Mouse (Mus musculus) kidney, embryonic 14.5 days (tissue): Measurements from ENCODE around the gene Tmc4. TPM values are rescaled to one million over a fixed set of nuclear protein-coding genes. Genes with fewer than 3 reads are reported as not detected.
"Not testable (repeated sequence)": the region's sequence is repeated elsewhere in the genome, so short reads cannot be mapped to it uniquely, and the experiment has no call there.

Experiments used
- ATAC-seq: fragments of 200-750 bp; cut with Nextera tagmentation; 2 replicates; pipeline ENCODE4 v1.8.0; 2017; ENCODE audit warnings: moderate number of reproducible peaks, mild to moderate bottlenecking, moderate TSS enrichment, moderate library complexity; ENCODE audit not compliant: low FRiP score, low TSS enrichment
- H3K27ac ChIP-seq: fragments of 300-500 bp; sonication (generic); 2 replicates; pipeline ENCODE4 v1.5.1; 2014; ENCODE audit warnings: low read depth, mild to moderate bottlenecking, low read length, moderate library complexity, mixed read lengths
- H3K27me3 ChIP-seq: fragments of 300-500 bp; sonication (generic); 2 replicates; pipeline ENCODE4 v1.6.1; 2014; ENCODE audit warnings: mild to moderate bottlenecking, low read length; ENCODE audit not compliant: control insufficient read depth, insufficient read depth
- H3K36me3 ChIP-seq: fragments of 300-500 bp; sonication (generic); 2 replicates; pipeline ENCODE4 v1.6.1; 2014; ENCODE audit warnings: low read length, mixed read lengths; ENCODE audit not compliant: control insufficient read depth, insufficient read depth
- H3K4me1 ChIP-seq: fragments of 300-500 bp; sonication (generic); 2 replicates; pipeline ENCODE4 v1.6.1; 2014; ENCODE audit warnings: low read length, mixed read lengths; ENCODE audit not compliant: control insufficient read depth, insufficient read depth
- H3K4me2 ChIP-seq: fragments of 300-500 bp; sonication (generic); replicated peaks from 2 replicates; pipeline ENCODE4 v1.6.1; 2014; ENCODE audit warnings: low read depth, mild to moderate bottlenecking, low read length
- H3K4me3 ChIP-seq: fragments of 300-500 bp; sonication (generic); 2 replicates; pipeline ENCODE4 v1.5.1; 2014; ENCODE audit warnings: mild to moderate bottlenecking, low read length
- H3K9ac ChIP-seq: fragments of 300-500 bp; sonication (generic); 2 replicates; pipeline ENCODE4 v1.6.1; 2014; ENCODE audit warnings: low read depth, mild to moderate bottlenecking, low read length, moderate library complexity
- H3K9me3 ChIP-seq: fragments of 300-500 bp; sonication (generic); 2 replicates; pipeline ENCODE4 v1.6.1; 2016; ENCODE audit warnings: low read length; ENCODE audit not compliant: control insufficient read depth
- WGBS: fragments of 180-500 bp; shearing (Covaris S2); extraction: QIAGEN DNeasy Blood & Tissue Kit; methylation state at CpG from one replicate; pipeline ENCODE4 v1.1.7; 2014; 5-methylcytosine and 5-hydroxymethylcytosine counted together
- polyA plus RNA-seq: library from polyadenylated mRNA; unstranded; fragments of >200 nt; fragmentation: Nextera tagmentation; extraction: Ambion mirVana; gene quantifications from 2 replicates; pipeline ENCODE4 v1.2.1, GENCODE M21; 2014

Tmc4 gene
- 18.0 and 19.9 TPM in 2 replicates for polyA plus RNA-seq

GRCm38 (mm10) chr7:3677342-3677741, at the start of gene Tmc4:
Gene Tmc4, minus strand, starts transcription at chr7:3677553.
- Histone ChIP-seq H3K36me3 (peaks cover 15% of the 10 kb centered on the region; the same call in 1 of the 2 replicates), H3K27me3 (no peaks in the 10 kb centered on the region), H3K4me2 (peak within 1 kb of the TSS; percentile 10; the same call in 1 of the 2 replicates), H3K9ac (peak within 1 kb of the TSS; percentile 45), H3K4me3 (peak within 1 kb of the TSS; percentile 17), H3K9me3 (no peaks in the 10 kb centered on the region), H3K27ac (no peak within 1 kb of the TSS), H3K4me1 (no peaks in the 10 kb centered on the region)
- 0 out of 2 replicates have a peak, but pooled peaks have one; percentile 32 for ATAC-seq
- 49% methylated on average over 9 of the region's 9 CpGs for whole genome bisulfite sequencing

DNA sequence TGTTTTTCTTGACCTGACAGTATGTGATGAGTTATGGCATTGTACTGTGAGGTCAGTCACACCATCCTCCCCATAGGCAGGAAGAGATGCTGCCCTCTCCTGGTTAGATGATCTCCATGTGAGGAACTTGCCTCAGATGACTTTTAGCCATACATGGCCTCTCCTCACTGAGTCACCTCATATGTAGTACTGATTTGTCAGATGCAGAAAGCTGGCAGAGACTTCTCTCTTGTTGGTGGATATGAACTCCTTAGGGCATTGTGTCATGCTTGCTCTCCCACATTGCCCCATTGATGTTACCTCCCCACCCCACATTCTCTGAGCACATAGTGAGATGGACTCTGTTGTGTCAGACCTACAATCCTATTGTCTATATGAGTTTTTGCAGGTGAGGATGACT, 48.1 kb upstream of the Tmc4 start:
- not testable (repeated sequence) for H3K9ac ChIP-seq, H3K9me3 ChIP-seq, H3K4me1 ChIP-seq, H3K27ac ChIP-seq, H3K4me2 ChIP-seq, ATAC-seq, H3K27me3 ChIP-seq, H3K36me3 ChIP-seq, H3K4me3 ChIP-seq

- not testable (repeated sequence) for H3K27me3 ChIP-seq, H3K9ac ChIP-seq, H3K4me1 ChIP-seq, H3K36me3 ChIP-seq, ATAC-seq, H3K4me3 ChIP-seq, H3K27ac ChIP-seq, H3K9me3 ChIP-seq, H3K4me2 ChIP-seq
- WGBS: 88% methylated on average over 1 of the region's 3 CpGs
Observed at GRCm38 (mm10) chr7:3720268-3720667, 42.9 kb upstream of the Tmc4 start, which contains the start of gene Pirb. Gene Pirb, minus strand, starts transcription at chr7:3720391.

GRCm38 (mm10) chr7:3715249-3715648, 37.9 kb upstream of the Tmc4 start:
- Histone ChIP-seq H3K27ac (no peak overlapping the region), H3K4me2 (no peak overlapping the region), H3K4me3 (no peak overlapping the region), H3K9ac (no peak overlapping the region), H3K36me3 (no peaks in the 10 kb centered on the region), H3K4me1 (no peaks in the 10 kb centered on the region), H3K27me3 (no peaks in the 10 kb centered on the region), H3K9me3 (no peaks in the 10 kb centered on the region)
- WGBS: 57% methylated on average over 1 of the region's 1 CpGs
- no peak for ATAC-seq

DNA sequence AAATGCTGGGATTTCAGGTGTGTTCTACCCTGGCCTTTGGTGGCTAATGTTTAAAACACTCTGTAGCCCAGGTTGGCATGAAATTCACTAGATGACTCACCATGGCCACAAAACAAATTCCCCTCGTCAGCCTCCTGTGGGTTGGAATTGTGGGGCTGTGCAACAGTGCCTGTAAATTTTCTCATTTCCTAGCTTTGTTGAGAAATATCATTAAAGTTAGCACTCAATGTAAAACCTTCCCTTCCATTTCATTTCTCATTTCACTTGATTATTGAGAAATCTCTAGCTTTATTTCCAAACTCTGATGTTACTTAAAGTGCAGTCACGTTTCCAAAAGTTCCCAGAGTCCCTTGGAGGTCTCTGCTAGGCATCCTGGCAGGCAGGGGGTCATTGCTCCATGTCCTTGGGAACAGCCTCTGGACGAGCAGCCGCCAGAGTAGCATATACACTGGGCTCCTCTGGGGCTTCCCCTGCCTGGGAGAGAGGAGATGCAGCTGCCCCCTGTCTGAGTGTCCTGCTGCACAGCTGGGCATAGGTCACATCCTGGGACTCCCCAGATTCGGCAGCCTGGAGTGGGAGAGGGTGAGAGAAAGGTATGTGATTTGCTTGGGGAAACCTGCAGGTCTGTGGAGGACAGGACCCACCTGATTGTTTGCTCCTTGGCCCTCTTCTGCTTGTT, 35.0 kb upstream of the Tmc4 start:
- no peaks in the 10 kb centered on the region for H3K27me3 ChIP-seq
- H3K27ac ChIP-seq: no peak overlapping the region
- no peaks in the 10 kb centered on the region for H3K4me1 ChIP-seq
- H3K4me2 ChIP-seq: no peak overlapping the region
- no peak for ATAC-seq
- H3K9ac ChIP-seq: no peak overlapping the region
- peaks cover 6% of the 10 kb centered on the region for H3K36me3 ChIP-seq
- 38% methylated on average over 5 of the region's 5 CpGs for WGBS
- no peak overlapping the region for H3K4me3 ChIP-seq
- no peaks in the 10 kb centered on the region for H3K9me3 ChIP-seq

- Histone ChIP-seq H3K36me3 (peaks cover 26% of the 10 kb centered on the region), H3K27ac (no peak overlapping the region), H3K9ac (no peak overlapping the region), H3K4me3 (no peak overlapping the region), H3K27me3 (no peaks in the 10 kb centered on the region), H3K9me3 (no peaks in the 10 kb centered on the region), H3K4me1 (peaks cover 3% of the 10 kb centered on the region; the same call in 1 of the 2 replicates), H3K4me2 (no peak overlapping the region)
- 70% methylated on average over 1 of the region's 1 CpGs for WGBS
- ATAC-seq: no peak
Observed at GRCm38 (mm10) chr7:3709000-3709399, 31.6 kb upstream of the Tmc4 start.

DNA sequence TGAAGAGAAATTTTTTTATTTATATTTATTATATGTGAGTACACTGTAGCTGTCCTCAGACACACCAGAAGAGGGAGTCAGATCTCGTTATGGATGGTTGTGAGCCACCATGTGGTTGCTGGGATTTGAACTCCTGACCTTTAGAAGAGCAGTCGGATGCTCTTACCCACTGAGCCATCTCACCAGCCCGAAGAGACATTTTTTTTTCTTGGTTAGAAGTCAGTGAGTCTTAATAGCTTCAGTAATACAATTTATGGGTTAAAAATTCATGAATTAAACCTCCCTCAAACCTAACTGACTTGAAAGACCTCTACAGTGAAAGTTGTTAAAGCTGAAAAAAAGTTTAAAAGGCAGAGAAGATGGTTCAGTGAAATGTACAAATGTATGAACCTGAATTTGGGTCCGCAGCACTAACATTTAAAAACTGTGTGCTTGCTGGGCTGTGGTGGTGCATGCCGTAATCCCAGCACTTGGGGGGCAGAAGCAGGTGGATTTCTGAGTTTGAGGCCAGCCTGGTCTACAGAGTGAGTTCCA, 31.2 kb upstream of the Tmc4 start:
- not testable (repeated sequence) for H3K9ac ChIP-seq, ATAC-seq, H3K27me3 ChIP-seq, H3K4me3 ChIP-seq, H3K27ac ChIP-seq, H3K9me3 ChIP-seq, H3K4me1 ChIP-seq, H3K4me2 ChIP-seq
- H3K36me3 ChIP-seq: peaks cover 26% of the 10 kb centered on the region
- WGBS: 25% methylated on average over 5 of the region's 5 CpGs

DNA sequence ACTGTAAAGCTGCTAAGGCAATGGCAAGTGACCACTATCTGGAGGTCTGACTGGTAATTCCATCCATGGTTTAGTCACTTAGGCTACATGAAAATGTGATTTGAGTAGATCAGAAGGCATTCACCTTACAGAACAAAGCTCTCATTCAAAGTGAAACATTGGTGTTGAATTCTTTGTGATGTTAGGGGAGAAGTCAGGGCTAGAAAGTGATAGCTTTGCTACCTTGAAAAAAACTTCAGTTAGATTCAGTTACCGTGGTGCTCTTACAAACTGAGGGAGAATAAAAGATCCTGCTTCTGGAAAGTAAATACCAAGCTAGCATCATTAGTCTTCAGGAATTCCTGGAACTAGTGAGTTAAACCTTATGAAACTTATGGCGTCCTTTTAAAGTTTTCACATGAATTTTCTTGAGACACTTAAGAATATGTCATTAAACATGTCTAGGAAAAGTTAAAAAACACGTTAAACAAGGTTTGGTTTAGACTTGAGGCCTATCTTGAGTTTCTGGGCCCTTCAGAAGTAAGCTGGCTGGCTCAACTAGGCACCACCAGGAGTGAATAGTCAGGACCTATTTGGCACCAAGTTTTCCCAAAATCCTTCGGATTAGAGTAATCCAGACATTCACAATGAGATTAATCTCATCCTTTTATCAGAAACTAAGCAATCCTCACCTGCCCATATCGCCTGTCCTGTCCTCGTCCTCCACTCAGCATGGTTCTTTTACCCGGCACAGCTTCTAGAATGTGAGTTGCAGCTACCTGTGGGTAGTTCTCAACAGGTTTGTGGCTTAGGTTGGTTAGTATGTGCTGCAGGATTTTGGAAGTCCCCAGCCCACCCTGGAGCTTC, 30.4 kb upstream of the Tmc4 start:
- no peak overlapping the region for H3K4me3 ChIP-seq
- no peaks in the 10 kb centered on the region for H3K27me3 ChIP-seq
- ATAC-seq: no peak
- H3K36me3 ChIP-seq: peaks cover 26% of the 10 kb centered on the region
- H3K4me1 ChIP-seq: peaks cover 3% of the 10 kb centered on the region; the same call in 1 of the 2 replicates
- no peak overlapping the region for H3K27ac ChIP-seq
- H3K9ac ChIP-seq: no peak overlapping the region
- 40% methylated on average over 7 of the region's 7 CpGs for WGBS
- no peak overlapping the region for H3K4me2 ChIP-seq
- H3K9me3 ChIP-seq: no peaks in the 10 kb centered on the region

DNA sequence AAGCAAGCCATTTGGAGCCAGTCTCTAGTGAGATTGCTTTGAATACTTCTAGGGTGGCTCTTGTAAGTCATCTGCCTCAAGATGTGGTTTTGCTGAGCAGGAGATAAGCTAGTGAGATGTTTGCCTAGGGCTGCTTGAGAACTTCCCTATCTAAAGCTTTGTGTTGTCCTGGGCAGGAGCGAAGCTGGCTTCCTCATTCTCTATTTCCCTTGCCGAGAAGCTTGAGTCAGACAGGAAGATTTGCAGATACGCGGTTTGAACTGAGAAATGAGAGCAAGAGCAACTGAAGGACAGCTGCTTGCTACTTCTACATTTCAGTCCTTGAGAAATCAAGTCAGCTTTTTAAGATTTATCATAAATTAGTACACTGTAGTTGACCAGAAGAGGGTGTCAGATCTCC, 29.7 kb upstream of the Tmc4 start:
- Histone ChIP-seq H3K4me1 (peaks cover 3% of the 10 kb centered on the region; the same call in 1 of the 2 replicates), H3K9ac (no peak overlapping the region), H3K4me3 (no peak overlapping the region; the same call in 1 of the 2 replicates), H3K4me2 (no peak overlapping the region), H3K27ac (no peak overlapping the region), H3K27me3 (no peaks in the 10 kb centered on the region), H3K9me3 (no peaks in the 10 kb centered on the region), H3K36me3 (peaks cover 26% of the 10 kb centered on the region)
- WGBS: 74% methylated on average over 4 of the region's 4 CpGs
- ATAC-seq: no peak
